ENCODE assay signal across 15 mouse cellular contexts in the genomic region with DNA sequence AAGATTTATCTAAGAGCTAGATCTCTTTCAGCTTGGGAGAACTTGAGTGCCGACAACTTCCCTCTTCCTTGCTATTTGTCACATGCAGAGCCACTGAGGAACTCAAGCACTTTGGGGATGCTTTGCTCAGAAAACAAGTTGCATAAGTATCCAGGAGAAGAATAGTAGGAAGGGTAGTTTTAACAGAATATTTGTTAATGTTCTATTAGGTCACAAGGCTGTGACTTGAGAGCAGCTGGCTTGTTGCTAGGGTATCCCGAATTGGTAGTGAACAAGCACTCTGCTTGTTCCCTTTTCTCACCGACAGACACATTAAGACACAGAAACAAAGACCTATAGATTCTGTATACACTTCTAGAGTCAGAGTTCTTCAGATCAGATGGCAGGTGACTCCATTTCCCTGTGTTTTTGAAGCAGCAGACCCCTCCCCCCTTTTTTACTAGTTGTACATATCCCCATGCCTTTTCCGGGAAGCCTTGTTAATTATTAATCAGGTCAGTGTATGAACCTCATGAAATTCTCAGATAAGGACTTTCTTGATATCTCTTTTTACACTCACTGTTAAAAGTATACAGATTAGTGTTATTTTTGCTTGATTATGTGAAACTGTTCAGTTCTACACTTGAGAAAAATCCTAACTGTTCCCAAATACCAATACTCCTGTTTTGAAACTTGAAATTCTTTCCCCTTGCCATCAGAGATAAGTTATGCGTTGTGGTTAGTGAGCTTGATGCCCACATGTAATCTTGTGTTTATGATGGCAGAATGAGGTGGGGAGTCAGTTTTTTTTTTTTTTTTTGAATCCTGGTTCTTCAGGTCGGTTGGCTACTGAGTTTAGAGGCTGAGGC. TPM values are rescaled to one million over a fixed set of nuclear protein-coding genes. Genes with fewer than 3 reads are reported as not detected.
A peak's percentile ranks its signal among the peaks of the same experiment; 100 is the strongest.
DNase-seq lines count a peak whose midpoint lies in the region; ATAC-seq and TF ChIP-seq lines count a peak whose summit lies in the region.
"Had no signal": no experiment of that assay in that cellular context is flagged by ENCODE, and none has a peak within 500 bp of the region (broad histone marks: within the 10 kb centered on the region; RNA-seq: fewer than 3 reads in every experiment).

No protein-coding gene starts in this region.

- H3K27me3 ChIP-seq in liver, adult 2 months (ENCODE audit: control insufficient read depth, insufficient read depth, low read length), result no peaks in the 10 kb centered on the region
- no peaks in the 10 kb centered on the region for H3K27me3 ChIP-seq in kidney, embryonic 15.5 days
- no peaks in the 10 kb centered on the region for H3K27me3 ChIP-seq in liver, embryonic 16.5 days (ENCODE audit: control insufficient read depth, insufficient read depth, low read depth, low read length)
- H3K27me3 ChIP-seq in stomach, postnatal 0 days (ENCODE audit: control insufficient read depth, insufficient read depth, low read length), result no peaks in the 10 kb centered on the region
- H3K27me3 ChIP-seq: embryonic facial prominence, embryonic 13.5 days; heart, embryonic 13.5 days; megakaryocyte, embryonic 14.5 days had no signal

- peak overlapping the region; percentile 91 for H3K27ac ChIP-seq in liver, adult 2 months (replicated peaks; ENCODE audit: insufficient read depth, low read depth, low read length)
- H3K27ac ChIP-seq in kidney, embryonic 15.5 days, result peak overlapping the region; percentile 67
- H3K27ac ChIP-seq in liver, embryonic 16.5 days (ENCODE audit: low read length), result peak overlapping the region; percentile 64
- no peak overlapping the region for H3K27ac ChIP-seq in stomach, postnatal 0 days (replicated peaks)
- H3K27ac ChIP-seq: embryonic facial prominence, embryonic 13.5 days; heart, embryonic 13.5 days; hindbrain, embryonic 10.5 days had no signal

- intact Hi-C loops in left cerebral cortex, postnatal 10 days (cut with DNase I), result loop anchor here (10.0 kb wide), 1 partner anchor 160 kb away; no protein-coding TSS in a partner anchor
- intact Hi-C loops in heart, postnatal 36 days (cut with DNase I), result no loop called here

- H3K4me1 ChIP-seq in liver, adult 2 months (ENCODE audit: control insufficient read depth, insufficient read depth, low read length), result peaks cover 10% of the 10 kb centered on the region; the same call in 1 of the 2 replicates
- 0 out of 2 replicates have a peak, but pooled peaks cover 8% of the 10 kb centered on the region for H3K4me1 ChIP-seq in kidney, embryonic 15.5 days
- H3K4me1 ChIP-seq in liver, embryonic 16.5 days (ENCODE audit: control insufficient read depth, low read depth, low read length), result no peaks in the 10 kb centered on the region; the same call in 1 of the 2 replicates
- H3K4me1 ChIP-seq in stomach, postnatal 0 days (replicated peaks; ENCODE audit: control insufficient read depth, insufficient read depth), result no peaks in the 10 kb centered on the region
- H3K4me1 ChIP-seq: embryonic facial prominence, embryonic 13.5 days; heart, embryonic 13.5 days; hindbrain, embryonic 10.5 days had no signal

- H3K4me3 ChIP-seq in liver, adult 2 months (ENCODE audit: insufficient read depth, low read depth, low read length), result peak overlapping the region; percentile 53
- no peak overlapping the region for H3K4me3 ChIP-seq in kidney, embryonic 15.5 days (replicated peaks)
- no peak overlapping the region for H3K4me3 ChIP-seq in liver, embryonic 16.5 days (ENCODE audit: low read depth, low read length)
- H3K4me3 ChIP-seq in stomach, postnatal 0 days (ENCODE audit: low read depth, low read length), result no peak overlapping the region
- H3K4me3 ChIP-seq: embryonic facial prominence, embryonic 13.5 days; heart, embryonic 13.5 days; hindbrain, embryonic 10.5 days; megakaryocyte, embryonic 14.5 days had no signal

- 15% methylated on average over 6 of the region's 6 CpGs for WGBS in liver, adult 2 months
- WGBS in kidney, embryonic 15.5 days, result 56% methylated on average over 6 of the region's 6 CpGs
- WGBS in liver, embryonic 16.5 days (ENCODE audit: insufficient replicate concordance), result 23% methylated on average over 6 of the region's 6 CpGs
- 45% methylated on average over 6 of the region's 6 CpGs for WGBS in stomach, postnatal 0 days

- peak; percentile 91 for DNase-seq in liver, adult 2 months (ENCODE audit: extremely low read depth, low read depth, low spot score)
- no peak for DNase-seq in liver
- DNase-seq in stomach, postnatal 0 days (ENCODE audit: low spot score), result no peak
- DNase-seq in left cerebral cortex, postnatal 10 days (ENCODE audit: extremely low spot score in 1 of 2, low spot score in 2 of 2), result no peak
- no peak for DNase-seq in layer of hippocampus, adult 11-12 months (ENCODE audit: low spot score)
- DNase-seq in heart, postnatal 36 days, result no peak
- DNase-seq: cerebellum, adult 11-12 months; gastrocnemius, postnatal 25 days; lung, embryonic 14.5 days had no signal

- H3K9ac ChIP-seq in liver, adult 2 months (ENCODE audit: low read depth, low read length), result peak overlapping the region; percentile 59
- no peak overlapping the region for H3K9ac ChIP-seq in kidney, embryonic 15.5 days
- no peak overlapping the region for H3K9ac ChIP-seq in liver, embryonic 16.5 days (ENCODE audit: low read depth, low read length)
- H3K9ac ChIP-seq in stomach, postnatal 0 days (ENCODE audit: low read length), result no peak overlapping the region
- H3K9ac ChIP-seq: embryonic facial prominence, embryonic 13.5 days; heart, embryonic 13.5 days; lung, embryonic 14.5 days had no signal

- no peak for TF ChIP-seq POLR2A in liver, adult 2 months (IDR thresholded peaks at IDR 0.05; ENCODE audit: extremely low read depth, insufficient read depth, low read length)

- no peaks in the 10 kb centered on the region for H3K9me3 ChIP-seq in kidney, embryonic 15.5 days (replicated peaks)
- H3K9me3 ChIP-seq in liver, embryonic 16.5 days (replicated peaks; ENCODE audit: control insufficient read depth, low read length), result no peaks in the 10 kb centered on the region
- H3K9me3 ChIP-seq in stomach, postnatal 0 days (ENCODE audit: control insufficient read depth, low read length), result no peaks in the 10 kb centered on the region
- H3K9me3 ChIP-seq: embryonic facial prominence, embryonic 13.5 days; heart, embryonic 13.5 days; hindbrain, embryonic 10.5 days; megakaryocyte, embryonic 14.5 days had no signal

- no peak for TF ChIP-seq EP300 in stomach, postnatal 0 days (optimal IDR thresholded peaks at IDR 0.05)

- H3K79me2 ChIP-seq in liver, adult 2 months (ENCODE audit: control insufficient read depth, insufficient read depth, low read length), result peaks cover 5% of the 10 kb centered on the region; the same call in 1 of the 2 replicates

- H3K4me2 ChIP-seq in kidney, embryonic 15.5 days, result peak overlapping the region; percentile 27; the same call in 1 of the 2 replicates
- H3K4me2 ChIP-seq in liver, embryonic 16.5 days (ENCODE audit: low read depth, low read length), result peak overlapping the region; percentile 32; the same call in 1 of the 2 replicates
- H3K4me2 ChIP-seq in stomach, postnatal 0 days (replicated peaks; ENCODE audit: low read depth), result no peak overlapping the region
- H3K4me2 ChIP-seq: embryonic facial prominence, embryonic 13.5 days; heart, embryonic 13.5 days; lung, embryonic 14.5 days had no signal

- ATAC-seq in kidney, embryonic 15.5 days (replicated peaks; ENCODE audit: low FRiP score), result peak; percentile 68; the same call in 1 of the 2 replicates
- ATAC-seq in liver, embryonic 16.5 days (ENCODE audit: low read depth), result peak; percentile 63
- peak; percentile 75 for ATAC-seq in stomach, postnatal 0 days (ENCODE audit: low FRiP score, low TSS enrichment)

- no peak for TF ChIP-seq CTCF in liver, adult 2 months (IDR thresholded peaks at IDR 0.05; ENCODE audit: low read depth, low read length)
- TF ChIP-seq CTCF in stomach, postnatal 0 days (IDR thresholded peaks at IDR 0.05; ENCODE audit: low read depth), result no peak

- H3K36me3 ChIP-seq in liver, adult 2 months (ENCODE audit: control insufficient read depth, insufficient read depth, low read length), result no peaks in the 10 kb centered on the region
- no peaks in the 10 kb centered on the region for H3K36me3 ChIP-seq in kidney, embryonic 15.5 days
- H3K36me3 ChIP-seq in liver, embryonic 16.5 days (ENCODE audit: control insufficient read depth, insufficient read depth), result no peaks in the 10 kb centered on the region
- H3K36me3 ChIP-seq in stomach, postnatal 0 days (ENCODE audit: control insufficient read depth, insufficient read depth, low read length), result no peaks in the 10 kb centered on the region
- H3K36me3 ChIP-seq: embryonic facial prominence, embryonic 13.5 days; heart, embryonic 13.5 days; hindbrain, embryonic 10.5 days had no signal

RNA-seq across cellular contexts. Expression of a gene that starts 58.7 kb away (rescaled TPM):
- total RNA-seq in liver, adult 2 months (2014; rRNA removed), result 15.4 and 17.7 TPM in 2 replicates
- 0.88 and 0.95 TPM in 2 replicates for polyA plus RNA-seq in liver, adult 2 months (2012; rRNA removed)
- polyA plus RNA-seq in kidney, embryonic 15.5 days (2015; fragmentation: Nextera tagmentation; extraction: Ambion mirVana), result 29.5 and 30.1 TPM in 2 replicates
- 3.9 and 4.6 TPM in 2 replicates for polyA plus RNA-seq in liver, embryonic 16.5 days (2015; fragmentation: Nextera tagmentation; extraction: Ambion mirVana)
- polyA plus RNA-seq in stomach, postnatal 0 days (2015; fragmentation: Nextera tagmentation; extraction: Ambion mirVana), result 6.9 and 7.0 TPM in 2 replicates
- total RNA-seq in left cerebral cortex, postnatal 10 days (2021), result 100 to 1,000 TPM; 158 to 161 TPM
- total RNA-seq in heart, postnatal 36 days (2021), result 1 to 10 TPM; 4.0 to 4.7 TPM
